ENCODE assay signal across 12 mouse cellular contexts in genomic region chr10:45112927-45113326, GRCm38 (mm10).
"Had no signal": no experiment of that assay in that cellular context is flagged by ENCODE, and none has a peak within 500 bp of the region (broad histone marks: within the 10 kb centered on the region; RNA-seq: fewer than 3 reads in every experiment).

No protein-coding gene starts in this region.

- H3K27ac ChIP-seq: midbrain, embryonic 13.5 days; midbrain, embryonic 15.5 days; neural tube, embryonic 12.5 days had no signal

- DNase-seq: lung, adult 18-20 months; lung, embryonic 14.5 days; lung, postnatal 10 days; lung, postnatal 4 days; right cerebral cortex, postnatal 14 days; thymus, adult 18-20 months; thymus, postnatal 14 days; thymus, postnatal 36 days had no signal

- H3K9me3 ChIP-seq: midbrain, embryonic 13.5 days; midbrain, embryonic 15.5 days; neural tube, embryonic 12.5 days had no signal

- H3K9ac ChIP-seq: lung, embryonic 14.5 days; midbrain, embryonic 13.5 days; midbrain, embryonic 15.5 days; neural tube, embryonic 12.5 days had no signal

- H3K27me3 ChIP-seq: midbrain, embryonic 13.5 days; midbrain, embryonic 15.5 days; neural tube, embryonic 12.5 days had no signal

- H3K4me3 ChIP-seq: midbrain, embryonic 13.5 days; midbrain, embryonic 15.5 days; neural tube, embryonic 12.5 days had no signal

- H3K4me1 ChIP-seq: midbrain, embryonic 13.5 days; midbrain, embryonic 15.5 days; neural tube, embryonic 12.5 days had no signal

- ATAC-seq: midbrain, embryonic 13.5 days; midbrain, embryonic 15.5 days had no signal

- H3K4me2 ChIP-seq: lung, embryonic 14.5 days; midbrain, embryonic 11.5 days; midbrain, embryonic 13.5 days; midbrain, embryonic 15.5 days; neural tube, embryonic 12.5 days had no signal
